Mouse (Mus musculus): ENCODE measurements around the gene Xrcc2. TPM values are rescaled to one million over a fixed set of nuclear protein-coding genes. Genes with fewer than 3 reads are reported as not detected.
A peak's percentile ranks its signal among the peaks of the same experiment; 100 is the strongest.

The Xrcc2 gene
- polyA plus RNA-seq, 1 experiment from 2014 or later: 18.1 TPM

- no peaks in the 10 kb centered on the region for H3K9me3 ChIP-seq
- H3K36me3 ChIP-seq (replicated peaks): no peaks in the 10 kb centered on the region
- H3K4me3 ChIP-seq (replicated peaks): no peak overlapping the region
- H3K4me1 ChIP-seq: peaks cover 11% of the 10 kb centered on the region
- WGBS: 39% methylated on average over 10 of the region's 10 CpGs
- H3K9ac ChIP-seq: no peak overlapping the region
- peak; percentile 13; the same call in 1 of the 2 replicates for ATAC-seq (ENCODE audit: low FRiP score)
- peak overlapping the region; percentile 87 for H3K27ac ChIP-seq
- H3K27me3 ChIP-seq: no peaks in the 10 kb centered on the region
- H3K4me2 ChIP-seq: no peak overlapping the region
These were observed 40.1 kb downstream of the Xrcc2 start for GRCm38 (mm10) chr5:25665516-25665915.

DNA sequence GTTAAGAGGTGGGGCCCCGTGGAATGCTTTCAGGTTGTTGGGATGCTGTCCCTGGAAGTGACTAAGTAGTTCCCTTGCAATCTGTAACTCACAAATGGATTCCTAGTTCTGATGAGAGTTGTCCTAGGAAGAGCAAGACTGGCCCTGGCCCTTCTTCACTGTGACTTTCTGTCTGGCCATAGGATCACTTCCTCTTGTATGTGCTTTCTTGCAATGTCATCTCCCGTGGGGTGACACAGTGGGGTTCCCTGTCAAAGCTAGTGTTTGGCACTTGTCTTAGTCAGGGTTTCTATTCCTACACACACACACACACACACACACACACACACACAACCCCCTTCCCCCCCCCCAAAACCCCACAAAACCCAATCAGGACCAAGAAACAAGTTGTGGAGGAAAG, 42.5 kb downstream of the Xrcc2 start:
- no peak for ATAC-seq (ENCODE audit: low FRiP score)
- WGBS: 84% methylated on average over 2 of the region's 2 CpGs

DNA sequence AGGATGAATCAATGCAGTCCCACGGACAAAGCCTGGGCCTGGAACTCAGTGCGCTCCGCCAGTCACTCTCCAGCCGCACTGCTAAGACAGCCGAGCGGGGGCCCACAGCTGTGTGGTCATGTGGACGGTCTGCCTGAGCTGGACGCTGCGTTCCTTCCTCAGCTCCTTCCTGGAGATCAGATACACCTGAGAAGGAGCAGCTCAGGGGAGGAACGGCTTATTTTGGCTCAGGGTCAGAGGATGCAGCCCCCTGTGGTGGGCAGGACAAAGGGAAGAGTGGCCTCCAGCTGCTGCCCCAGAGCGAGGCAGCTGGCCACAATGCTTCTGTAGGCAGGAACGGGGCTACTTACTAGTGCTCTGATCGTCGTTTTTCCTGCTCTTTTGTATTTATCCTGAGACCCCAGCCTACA, 51.0 kb downstream of the Xrcc2 start:
- 2% methylated on average over 14 of the region's 14 CpGs for WGBS
- no peak overlapping the region for H3K9ac ChIP-seq
- H3K4me2 ChIP-seq: peak overlapping the region; percentile 44
- peak; percentile 74; the same call in 1 of the 2 replicates for ATAC-seq (ENCODE audit: low FRiP score)
- H3K4me1 ChIP-seq: peaks cover 25% of the 10 kb centered on the region
- no peaks in the 10 kb centered on the region; the same call in 1 of the 2 replicates for H3K36me3 ChIP-seq (replicated peaks)
- 0 out of 2 replicates have a peak, but pooled peaks cover 5% of the 10 kb centered on the region for H3K27me3 ChIP-seq
- no peaks in the 10 kb centered on the region for H3K9me3 ChIP-seq
- peak overlapping the region; percentile 19; the same call in 1 of the 2 replicates for H3K4me3 ChIP-seq (replicated peaks)
- no peak overlapping the region for H3K27ac ChIP-seq

More for the DNA sequence above, 42.5 kb downstream of the Xrcc2 start:
- H3K4me1 ChIP-seq: peaks cover 11% of the 10 kb centered on the region
- no peaks in the 10 kb centered on the region for H3K36me3 ChIP-seq (replicated peaks)
- H3K9me3 ChIP-seq: no peaks in the 10 kb centered on the region
- H3K4me3 ChIP-seq (replicated peaks): no peak overlapping the region
- H3K4me2 ChIP-seq: no peak overlapping the region
- no peak overlapping the region for H3K9ac ChIP-seq
- H3K27ac ChIP-seq: no peak overlapping the region
- no peaks in the 10 kb centered on the region for H3K27me3 ChIP-seq

DNA sequence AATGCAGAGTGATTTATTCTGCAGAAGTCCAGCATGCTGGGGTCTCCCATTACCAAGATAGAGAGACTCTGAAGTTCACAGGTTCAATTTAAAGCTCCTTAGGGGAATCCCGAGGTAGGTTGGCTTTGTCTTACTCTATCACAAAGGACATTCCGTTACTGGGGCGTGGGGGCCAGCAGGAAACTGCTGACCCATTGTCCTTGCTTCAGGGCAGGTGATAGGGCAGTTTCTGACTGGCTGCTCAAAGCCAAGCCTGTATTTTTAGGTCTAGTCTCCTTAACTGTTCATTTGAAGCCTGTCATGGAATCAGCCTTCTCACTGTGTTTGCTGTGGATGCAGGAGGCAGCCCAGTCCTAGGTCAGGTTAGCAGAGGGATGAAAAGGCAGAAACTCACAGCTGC, 52.2 kb downstream of the Xrcc2 start:
- H3K36me3 ChIP-seq (replicated peaks): no peaks in the 10 kb centered on the region; the same call in 1 of the 2 replicates
- ATAC-seq (ENCODE audit: low FRiP score): no peak
- WGBS: 29% methylated on average over 3 of the region's 3 CpGs

DNA sequence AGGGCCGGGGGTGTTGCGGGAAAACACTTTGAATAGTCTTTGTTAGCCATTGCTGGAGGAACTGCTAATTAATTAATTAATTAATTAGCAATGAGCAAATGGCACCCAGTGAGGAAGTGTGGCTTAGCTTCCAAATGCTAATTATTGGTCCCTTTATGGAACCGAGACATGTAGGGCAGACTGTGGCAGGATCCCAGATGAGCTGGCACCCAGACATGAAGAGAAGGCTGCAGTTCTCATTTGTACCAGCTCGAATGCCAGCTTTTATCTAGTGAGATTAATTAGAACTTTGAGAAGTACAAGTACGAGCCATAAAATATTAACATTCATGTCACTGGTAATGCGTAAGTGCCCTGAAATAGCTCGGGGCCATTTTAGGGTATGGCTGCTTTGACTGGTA, 53.2 kb downstream of the Xrcc2 start:
- H3K36me3 ChIP-seq (replicated peaks): no peaks in the 10 kb centered on the region; the same call in 1 of the 2 replicates
- 0 out of 2 replicates have a peak, but pooled peaks cover 5% of the 10 kb centered on the region for H3K27me3 ChIP-seq
- no peak overlapping the region for H3K4me3 ChIP-seq (replicated peaks)
- 54% methylated on average over 7 of the region's 7 CpGs for WGBS
- no peak overlapping the region for H3K9ac ChIP-seq
- no peaks in the 10 kb centered on the region for H3K9me3 ChIP-seq
- ATAC-seq (ENCODE audit: low FRiP score): peak; percentile 82; the same call in 1 of the 2 replicates
- H3K27ac ChIP-seq: peak overlapping the region; percentile 59; the same call in 1 of the 2 replicates
- H3K4me2 ChIP-seq: no peak overlapping the region
- peaks cover 25% of the 10 kb centered on the region for H3K4me1 ChIP-seq

More for the DNA sequence above, 52.2 kb downstream of the Xrcc2 start:
- no peaks in the 10 kb centered on the region for H3K9me3 ChIP-seq
- H3K4me2 ChIP-seq: no peak overlapping the region
- H3K27ac ChIP-seq: no peak overlapping the region
- peaks cover 25% of the 10 kb centered on the region for H3K4me1 ChIP-seq
- no peak overlapping the region for H3K9ac ChIP-seq
- H3K4me3 ChIP-seq (replicated peaks): no peak overlapping the region
- 0 out of 2 replicates have a peak, but pooled peaks cover 5% of the 10 kb centered on the region for H3K27me3 ChIP-seq

GRCm38 (mm10) chr5:25645661-25646364, 59.8 kb downstream of the Xrcc2 start:
- Histone ChIP-seq H3K36me3 (replicated peaks) (no peaks in the 10 kb centered on the region), H3K27me3 (no peaks in the 10 kb centered on the region), H3K9ac (no peak overlapping the region), H3K27ac (no peak overlapping the region), H3K4me1 (no peaks in the 10 kb centered on the region), H3K4me3 (replicated peaks) (no peak overlapping the region), H3K9me3 (no peaks in the 10 kb centered on the region), H3K4me2 (no peak overlapping the region)
- no peak for ATAC-seq (ENCODE audit: low FRiP score)
- WGBS: 81% methylated on average over 8 of the region's 8 CpGs

- H3K4me3 ChIP-seq (replicated peaks): no peak overlapping the region
- no peaks in the 10 kb centered on the region for H3K36me3 ChIP-seq (replicated peaks)
- ATAC-seq (ENCODE audit: low FRiP score): no peak
These were observed 61.1 kb downstream of the Xrcc2 start for GRCm38 (mm10) chr5:25644509-25644908.

DNA sequence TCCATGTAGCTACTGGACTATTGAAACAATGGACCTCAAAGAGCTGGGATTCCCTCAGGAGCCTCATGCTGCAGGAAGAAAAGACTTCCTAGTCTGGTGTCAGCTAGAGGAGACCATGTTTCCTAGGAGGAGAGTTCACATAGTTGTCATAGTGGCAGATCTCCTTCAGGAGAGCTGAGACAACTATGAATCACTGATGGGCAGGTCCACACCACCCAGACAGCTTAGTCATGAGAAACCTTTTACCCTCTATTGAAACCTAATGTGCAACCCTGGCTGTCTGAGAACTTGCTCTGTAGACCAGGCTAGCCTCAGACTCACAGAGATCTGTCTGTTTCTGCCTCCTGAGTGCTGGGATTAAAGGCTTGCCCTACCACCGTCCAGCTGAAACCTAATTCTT, 62.9 kb downstream of the Xrcc2 start:
- 100% methylated on average over 1 of the region's 1 CpGs for WGBS

More at GRCm38 (mm10) chr5:25644509-25644908, 61.1 kb downstream of the Xrcc2 start:
- H3K4me2 ChIP-seq: no peak overlapping the region
- H3K9ac ChIP-seq: no peak overlapping the region
- WGBS: 91% methylated on average over 2 of the region's 2 CpGs
- H3K27me3 ChIP-seq: no peaks in the 10 kb centered on the region
- no peaks in the 10 kb centered on the region for H3K4me1 ChIP-seq
- no peak overlapping the region for H3K27ac ChIP-seq
- H3K9me3 ChIP-seq: no peaks in the 10 kb centered on the region

More for the DNA sequence above, 62.9 kb downstream of the Xrcc2 start:
- no peaks in the 10 kb centered on the region for H3K9me3 ChIP-seq
- no peak overlapping the region for H3K27ac ChIP-seq
- no peaks in the 10 kb centered on the region for H3K36me3 ChIP-seq (replicated peaks)
- no peak overlapping the region for H3K4me2 ChIP-seq
- no peak for ATAC-seq (ENCODE audit: low FRiP score)
- no peak overlapping the region for H3K9ac ChIP-seq
- no peaks in the 10 kb centered on the region for H3K4me1 ChIP-seq
- no peak overlapping the region for H3K4me3 ChIP-seq (replicated peaks)
- H3K27me3 ChIP-seq: no peaks in the 10 kb centered on the region

Other genes with a start within 250 kb of the Xrcc2 start
- gene Kmt2c, start 207.0 kb downstream of the Xrcc2 start, polyA plus RNA-seq (2016; fragmentation: Nextera tagmentation; extraction: Ambion mirVana): 29.6 and 31.2 TPM in 2 replicates
- gene Cct8l1, start 189.8 kb downstream of the Xrcc2 start, polyA plus RNA-seq (2016; fragmentation: Nextera tagmentation; extraction: Ambion mirVana): 0.15 TPM in 1 of 2 replicates, not detected in the other
- 19.5 and 20.2 TPM in 2 replicates for gene Actr3b, start 54.2 kb upstream of the Xrcc2 start, polyA plus RNA-seq (2016; fragmentation: Nextera tagmentation; extraction: Ambion mirVana)
- gene Gm21663, start 236.6 kb upstream of the Xrcc2 start, polyA plus RNA-seq (2016; fragmentation: Nextera tagmentation; extraction: Ambion mirVana): not detected in 2 replicates
- 0.08 TPM in 1 of 2 replicates, not detected in the other for gene Gm21671, start 248.6 kb upstream of the Xrcc2 start, polyA plus RNA-seq (2016; fragmentation: Nextera tagmentation; extraction: Ambion mirVana)